Mouse (Mus musculus) stomach, postnatal 0 days (tissue): ENCODE measurements at regions not wholly inside any gene's neighbourhood (a gene's known extent, or its start where the extent isn't known, plus 50 kb on each side); places are given as distances from the start of the nearest gene placed in this dataset.

Source experiments
- ATAC-seq: fragments of 200-750 bp; cut with Nextera tagmentation; 2 replicates; pipeline ENCODE4 v1.8.0; 2017; ENCODE audit not compliant: low FRiP score, low TSS enrichment
- DNase-seq: peaks from one replicate; pipeline ENCODE4 v3.0.0-alpha.2; 2016; ENCODE audit warnings: low spot score
- H3K27ac ChIP-seq: fragments of 300-500 bp; sonication (generic); replicated peaks from 2 replicates; pipeline ENCODE4 v1.5.1; 2014; ENCODE audit warnings: mild to moderate bottlenecking, control low read depth
- H3K27me3 ChIP-seq: fragments of 300-500 bp; sonication (generic); 2 replicates; pipeline ENCODE4 v1.6.1; 2014; ENCODE audit warnings: low read length; ENCODE audit not compliant: control insufficient read depth, insufficient read depth
- H3K36me3 ChIP-seq: fragments of 300-500 bp; sonication (generic); 2 replicates; pipeline ENCODE4 v1.6.1; 2014; ENCODE audit warnings: low read length, mixed read lengths; ENCODE audit not compliant: control insufficient read depth, insufficient read depth
- H3K4me1 ChIP-seq: fragments of 300-500 bp; sonication (generic); replicated peaks from 2 replicates; pipeline ENCODE4 v1.6.1; 2014; ENCODE audit warnings: antibody characterized with exemption; ENCODE audit not compliant: control insufficient read depth, insufficient read depth
- H3K4me2 ChIP-seq: fragments of 300-500 bp; sonication (generic); replicated peaks from 2 replicates; pipeline ENCODE4 v1.6.1; 2014; ENCODE audit warnings: low read depth, mild to moderate bottlenecking, control low read depth, moderate library complexity
- H3K4me3 ChIP-seq: fragments of 300-500 bp; sonication (generic); 2 replicates; pipeline ENCODE4 v1.5.1; 2014; ENCODE audit warnings: low read depth, low read length, control low read depth
- H3K9ac ChIP-seq: fragments of 300-500 bp; sonication (generic); 2 replicates; pipeline ENCODE4 v1.6.1; 2014; ENCODE audit warnings: mild to moderate bottlenecking, low read length, control low read depth, mixed read lengths
- H3K9me3 ChIP-seq: fragments of 300-500 bp; sonication (generic); 2 replicates; pipeline ENCODE4 v1.6.1; 2016; ENCODE audit warnings: low read length; ENCODE audit not compliant: control insufficient read depth
- CTCF ChIP-seq: IDR thresholded peaks from 2 replicates; pipeline ENCODE4 v1.5.1; 2016; ENCODE audit warnings: antibody characterized with exemption, low read depth, mild to moderate bottlenecking, moderate library complexity
- EP300 ChIP-seq: optimal IDR thresholded peaks from 2 replicates; pipeline ENCODE3; 2016; ENCODE audit warnings: antibody characterized with exemption
- WGBS: fragments of 180-500 bp; shearing (Covaris S2); extraction: QIAGEN DNeasy Blood & Tissue Kit; methylation state at CpG from one replicate; pipeline ENCODE4 v1.1.7; 2014; 5-methylcytosine and 5-hydroxymethylcytosine counted together

DNA sequence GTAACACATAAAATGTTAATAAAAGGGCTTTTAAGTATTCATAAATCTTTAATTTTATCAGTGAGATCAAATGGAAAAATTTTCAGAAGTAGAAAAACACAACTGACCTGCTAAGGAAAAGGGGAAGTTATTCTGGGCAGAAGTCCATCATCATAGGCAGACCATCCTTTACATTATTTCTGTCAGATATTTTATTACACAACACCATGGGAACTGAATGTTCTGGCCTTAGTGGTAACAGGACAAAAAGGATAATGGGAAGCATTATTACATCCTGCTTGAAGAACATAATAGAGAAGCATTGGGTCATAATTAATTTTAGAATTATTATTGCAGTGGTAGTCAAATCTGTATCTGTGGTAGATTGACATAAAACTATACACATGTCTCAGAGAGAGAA, 603.5 kb upstream of the Gje1 start:
- DNase-seq (no peak), ATAC-seq (no peak)

GRCm38 (mm10) chr10:15317017-15317607, 599.1 kb upstream of the Gje1 start:
- Histone ChIP-seq H3K27me3 (no peaks in the 10 kb centered on the region), H3K9ac (no peak overlapping the region), H3K36me3 (no peaks in the 10 kb centered on the region), H3K4me2 (no peak overlapping the region), H3K4me1 (no peaks in the 10 kb centered on the region), H3K9me3 (no peaks in the 10 kb centered on the region), H3K27ac (no peak overlapping the region), H3K4me3 (no peak overlapping the region)
- DNase-seq (no peak), ATAC-seq (no peak)
- 75% methylated on average over 2 of the region's 2 CpGs for WGBS
- TF ChIP-seq EP300 (no peak), CTCF (no peak)

More for the DNA sequence above, 603.5 kb upstream of the Gje1 start:
- Histone ChIP-seq H3K27ac (no peak overlapping the region), H3K4me1 (no peaks in the 10 kb centered on the region), H3K9ac (no peak overlapping the region), H3K4me2 (no peak overlapping the region), H3K27me3 (no peaks in the 10 kb centered on the region), H3K36me3 (no peaks in the 10 kb centered on the region), H3K4me3 (no peak overlapping the region), H3K9me3 (no peaks in the 10 kb centered on the region)
- TF ChIP-seq CTCF (no peak), EP300 (no peak)

- no peak overlapping the region for H3K4me3 ChIP-seq
- WGBS: 67% methylated on average over 2 of the region's 2 CpGs
- H3K4me2 ChIP-seq: no peak overlapping the region
- H3K9ac ChIP-seq: no peak overlapping the region
- DNase-seq: no peak
- H3K27ac ChIP-seq: no peak overlapping the region
- no peaks in the 10 kb centered on the region for H3K27me3 ChIP-seq
- no peaks in the 10 kb centered on the region for H3K36me3 ChIP-seq
- no peaks in the 10 kb centered on the region for H3K9me3 ChIP-seq
- no peaks in the 10 kb centered on the region for H3K4me1 ChIP-seq
- no peak for TF ChIP-seq CTCF
- TF ChIP-seq EP300: no peak
- ATAC-seq: no peak
Observed at GRCm38 (mm10) chr10:15310650-15311049, 592.6 kb upstream of the Gje1 start.

- H3K4me2 ChIP-seq: no peak overlapping the region
- H3K9me3 ChIP-seq: no peaks in the 10 kb centered on the region
- no peak overlapping the region for H3K9ac ChIP-seq
- TF ChIP-seq EP300 (no peak), CTCF (no peak)
- no peak overlapping the region for H3K27ac ChIP-seq
- no peak for DNase-seq
- no peak overlapping the region for H3K4me3 ChIP-seq
- no peaks in the 10 kb centered on the region for H3K27me3 ChIP-seq
- H3K4me1 ChIP-seq: no peaks in the 10 kb centered on the region
- ATAC-seq: no peak
- no peaks in the 10 kb centered on the region for H3K36me3 ChIP-seq
- 56% methylated on average over 3 of the region's 3 CpGs for WGBS
Observed at GRCm38 (mm10) chr10:15305811-15306473, 587.9 kb upstream of the Gje1 start.

DNA sequence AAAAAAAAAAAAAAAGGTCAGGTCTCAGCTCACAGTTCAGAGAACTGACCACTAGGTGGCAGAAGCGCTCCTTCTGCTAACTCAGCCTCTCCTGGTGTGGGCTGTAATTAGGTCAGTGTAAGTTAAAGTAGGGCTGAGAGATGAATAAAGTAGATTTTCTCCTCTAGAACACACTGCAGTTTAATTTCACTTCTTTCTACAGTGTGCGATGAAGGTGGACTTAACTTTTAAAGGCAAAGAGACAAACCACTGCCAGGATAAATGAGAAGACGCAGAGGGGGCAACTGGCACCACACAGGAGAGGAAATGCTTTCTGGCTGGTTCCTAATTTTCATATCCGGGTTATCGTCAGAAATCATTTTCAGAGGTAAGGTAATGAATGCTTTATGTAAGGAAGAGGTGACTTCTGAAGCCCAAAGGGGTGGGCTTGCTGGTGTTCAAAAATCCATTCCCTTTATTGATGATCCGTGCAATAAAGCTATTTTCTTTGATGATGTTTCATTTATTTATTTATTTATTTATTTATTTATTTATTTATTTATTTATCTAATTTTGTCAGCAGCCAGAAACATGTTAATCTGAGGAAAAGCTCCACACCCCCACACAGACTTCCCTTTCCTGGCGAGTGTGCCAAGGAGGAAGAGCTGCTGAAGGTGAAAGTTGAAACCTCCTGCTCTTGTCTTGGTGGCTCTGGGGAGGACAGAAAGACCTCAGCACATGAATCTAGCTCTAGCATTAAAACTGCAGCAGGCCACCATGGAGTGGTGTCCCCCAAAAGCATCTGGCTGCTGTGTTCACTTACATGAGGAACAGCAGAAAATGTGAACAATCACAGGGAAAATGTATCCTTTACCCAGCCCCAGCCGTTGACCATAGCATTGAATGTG, 582.4 kb upstream of the Gje1 start:
- peak overlapping the region; percentile 1; the same call in 1 of the 2 replicates for H3K4me2 ChIP-seq
- ATAC-seq: peak; percentile 81

More for the DNA sequence above, 582.4 kb upstream of the Gje1 start:
- Histone ChIP-seq H3K36me3 (no peaks in the 10 kb centered on the region), H3K27ac (no peak overlapping the region), H3K4me1 (no peaks in the 10 kb centered on the region), H3K27me3 (no peaks in the 10 kb centered on the region), H3K4me3 (no peak overlapping the region), H3K9ac (no peak overlapping the region), H3K9me3 (no peaks in the 10 kb centered on the region)
- WGBS: 40% methylated on average over 8 of the region's 8 CpGs
- DNase-seq: peak; percentile 77
- TF ChIP-seq EP300: no peak
- peak; percentile 94 for TF ChIP-seq CTCF
